Mouse (Mus musculus): ENCODE data around the gene Orai2. TPM values are rescaled to one million over a fixed set of nuclear protein-coding genes. Genes with fewer than 3 reads are reported as not detected.

The Orai2 gene
- total and polyA plus RNA-seq, 3 experiments = 33.6 to 35.7 TPM; not detected in 1

DNA sequence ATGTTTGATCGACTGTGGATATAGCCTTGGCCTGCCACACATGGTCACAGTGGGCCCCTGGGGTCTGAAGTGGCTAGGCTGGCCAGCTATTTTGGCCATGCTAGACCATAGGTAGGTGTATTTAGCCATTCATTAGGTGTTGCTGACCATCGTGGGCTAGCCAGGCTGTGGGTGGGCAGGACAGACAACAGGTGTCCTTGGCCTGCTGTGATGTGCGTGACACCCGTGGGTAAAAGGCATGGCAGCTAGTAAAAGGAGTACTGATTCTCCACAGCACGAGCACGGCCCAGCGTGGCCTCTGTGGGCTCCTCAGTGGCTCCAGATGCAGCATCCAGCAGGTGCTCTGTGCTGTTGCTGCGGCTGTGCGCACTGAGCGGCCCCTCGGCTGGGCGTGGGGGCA is 48.1 kb upstream of the Orai2 start:
- TF ChIP-seq CHD2 (IDR thresholded peaks at IDR 0.05; ENCODE audit: low read length) (no peak), MYB (IDR thresholded peaks at IDR 0.05; ENCODE audit: low read depth, low read length) (no peak)
- H3K27ac ChIP-seq (ENCODE audit: control insufficient read depth, low read depth, low read length) = no peak overlapping the region
- H3K4me3 ChIP-seq (ENCODE audit: control insufficient read depth in 1 of 2, insufficient read depth in 1 of 2, low read depth in 2 of 2, low read length in 2 of 2) = no peak overlapping the region
- H3K9me3 ChIP-seq (replicated peaks; ENCODE audit: insufficient read depth, low read length) = no peaks in the 10 kb centered on the region
- H3K27me3 ChIP-seq (ENCODE audit: control insufficient read depth in 1 of 2, insufficient read depth in 2 of 2, low read length in 2 of 2) = no peaks in the 10 kb centered on the region
- H3K79me2 ChIP-seq (ENCODE audit: control insufficient read depth, insufficient read depth, low read length, poor library complexity) = no peaks in the 10 kb centered on the region
- H3K4me1 ChIP-seq (ENCODE audit: control insufficient read depth in 1 of 2, insufficient read depth in 2 of 2, low read length in 2 of 2) = no peaks in the 10 kb centered on the region
- DNase-seq (ENCODE audit: low read depth, low spot score) = no peak
- no peaks in the 10 kb centered on the region for H3K36me3 ChIP-seq (ENCODE audit: control insufficient read depth in 1 of 2, insufficient read depth in 2 of 2, low read length in 2 of 2)
- H3K9ac ChIP-seq (ENCODE audit: control insufficient read depth, low read depth, low read length, poor library complexity, severe bottlenecking) = no peak overlapping the region

DNA sequence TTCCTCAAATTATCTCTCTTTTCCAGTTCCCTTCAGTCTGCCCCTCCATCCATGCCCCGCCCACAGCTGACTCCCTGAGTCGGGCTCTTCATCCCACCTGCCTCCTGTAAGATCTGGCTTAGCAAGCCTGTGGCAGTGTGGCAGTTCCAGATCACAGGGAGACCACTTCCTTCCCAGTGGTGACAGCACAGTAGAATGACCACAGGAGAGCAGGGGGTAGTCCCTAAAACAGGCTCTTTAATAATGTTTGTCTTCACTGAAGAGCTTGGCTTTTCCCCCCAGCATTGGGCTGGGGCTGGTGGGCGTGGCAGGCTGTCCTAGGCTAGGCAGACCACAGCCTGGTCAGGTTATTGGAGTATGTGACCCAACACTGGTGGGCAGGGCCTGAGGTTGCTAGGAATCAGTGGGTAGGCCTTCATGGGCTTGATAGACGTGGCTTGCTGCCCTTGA is 47.4 kb upstream of the Orai2 start:
- Histone ChIP-seq H3K9ac (ENCODE audit: control insufficient read depth, low read depth, low read length, poor library complexity, severe bottlenecking) (no peak overlapping the region), H3K4me1 (ENCODE audit: control insufficient read depth in 1 of 2, insufficient read depth in 2 of 2, low read length in 2 of 2) (no peaks in the 10 kb centered on the region), H3K9me3 (replicated peaks; ENCODE audit: insufficient read depth, low read length) (no peaks in the 10 kb centered on the region), H3K27ac (ENCODE audit: control insufficient read depth, low read depth, low read length) (no peak overlapping the region), H3K36me3 (ENCODE audit: control insufficient read depth in 1 of 2, insufficient read depth in 2 of 2, low read length in 2 of 2) (no peaks in the 10 kb centered on the region), H3K4me3 (ENCODE audit: control insufficient read depth in 1 of 2, insufficient read depth in 1 of 2, low read depth in 2 of 2, low read length in 2 of 2) (no peak overlapping the region), H3K79me2 (ENCODE audit: control insufficient read depth, insufficient read depth, low read length, poor library complexity) (no peaks in the 10 kb centered on the region), H3K27me3 (ENCODE audit: control insufficient read depth in 1 of 2, insufficient read depth in 2 of 2, low read length in 2 of 2) (no peaks in the 10 kb centered on the region)
- TF ChIP-seq NELFE (IDR thresholded peaks at IDR 0.05; ENCODE audit: low read depth, low read length) (no peak), CHD1 (IDR thresholded peaks at IDR 0.05; ENCODE audit: low read depth, low read length) (no peak), ZMIZ1 (IDR thresholded peaks at IDR 0.05; ENCODE audit: low read depth, low read length) (no peak), UBTF (IDR thresholded peaks at IDR 0.05; ENCODE audit: borderline replicate concordance, insufficient read depth, low read depth, low read length) (no peak), MAZ (IDR thresholded peaks at IDR 0.05; ENCODE audit: low read depth, low read length) (no peak), RAD21 (IDR thresholded peaks at IDR 0.05; ENCODE audit: low read depth, low read length) (no peak), EP300 (IDR thresholded peaks at IDR 0.05; ENCODE audit: low read depth in 1 of 2, low read length in 2 of 2) (no peak), CHD2 (IDR thresholded peaks at IDR 0.05; ENCODE audit: low read length) (no peak), POLR2AphosphoS2 (IDR thresholded peaks at IDR 0.05; ENCODE audit: low read length) (no peak), TCF12 (IDR thresholded peaks at IDR 0.05; ENCODE audit: low read depth, low read length) (no peak), MYC (IDR thresholded peaks at IDR 0.05; ENCODE audit: low read depth, low read length) (no peak), ZKSCAN1 (IDR thresholded peaks at IDR 0.05; ENCODE audit: low read depth, low read length) (no peak), SIN3A (IDR thresholded peaks at IDR 0.05; ENCODE audit: low read length) (no peak), KAT2A (conservative IDR thresholded peaks at IDR 0.05; ENCODE audit: low read depth, low read length) (no peak), POLR2A (IDR thresholded peaks at IDR 0.05; ENCODE audit: control insufficient read depth in 1 of 2, insufficient read depth in 1 of 2, low read depth in 1 of 2, low read length in 2 of 2, poor library complexity in 1 of 2) (no peak), BHLHE40 (IDR thresholded peaks at IDR 0.05; ENCODE audit: borderline replicate concordance, low read depth, low read length) (no peak), USF2 (IDR thresholded peaks at IDR 0.05; ENCODE audit: borderline replicate concordance in 1 of 2, insufficient read depth in 1 of 2, low read depth in 1 of 2, low read length in 2 of 2) (no peak), POLR2AphosphoS5 (IDR thresholded peaks at IDR 0.05; ENCODE audit: borderline replicate concordance, low read depth, low read length) (no peak), GABPA (IDR thresholded peaks at IDR 0.05; ENCODE audit: low read depth, low read length) (no peak)
- no peak for DNase-seq (ENCODE audit: low read depth, low spot score)

Measured in MEL (cell line).